Mouse (Mus musculus): ENCODE data around the gene Chd5.

Gene Chd5

GRCm38 (mm10) chr4:152296371-152296770, 42.1 kb upstream of the Chd5 start:
- peak overlapping the region; percentile 82 for H3K4me3 ChIP-seq (replicated peaks; ENCODE audit: low read length)
- TF ChIP-seq NANOG (IDR thresholded peaks at IDR 0.05; ENCODE audit: borderline replicate concordance, low read length) = no peak
- no peak for TF ChIP-seq POU5F1 (IDR thresholded peaks at IDR 0.05; ENCODE audit: borderline replicate concordance, low read length)
- TF ChIP-seq CTCF (conservative IDR thresholded peaks at IDR 0.05; ENCODE audit: low read length) = no peak
- no peaks in the 10 kb centered on the region for H3K9me3 ChIP-seq (ENCODE audit: low read length)
- H3K4me1 ChIP-seq (replicated peaks; ENCODE audit: low read depth, low read length) = peaks cover 72% of the 10 kb centered on the region
- H3K36me3 ChIP-seq (ENCODE audit: insufficient read depth, low read length) = peaks cover 27% of the 10 kb centered on the region
- 0 out of 2 replicates have a peak, but pooled peaks cover 10% of the 10 kb centered on the region for H3K27me3 ChIP-seq (ENCODE audit: insufficient read depth, low read length)

- H3K27me3 ChIP-seq (ENCODE audit: insufficient read depth, low read length) = 0 out of 2 replicates have a peak, but pooled peaks cover 6% of the 10 kb centered on the region
- peaks cover 72% of the 10 kb centered on the region for H3K4me1 ChIP-seq (replicated peaks; ENCODE audit: low read depth, low read length)
- peaks cover 35% of the 10 kb centered on the region for H3K36me3 ChIP-seq (ENCODE audit: insufficient read depth, low read length)
- H3K4me3 ChIP-seq (replicated peaks; ENCODE audit: low read length) = peak within 1 kb of the TSS; percentile 95
- no peaks in the 10 kb centered on the region for H3K9me3 ChIP-seq (ENCODE audit: low read length)
- no peak for TF ChIP-seq CTCF (conservative IDR thresholded peaks at IDR 0.05; ENCODE audit: low read length)
- no peak for TF ChIP-seq POU5F1 (IDR thresholded peaks at IDR 0.05; ENCODE audit: borderline replicate concordance, low read length)
- no peak for TF ChIP-seq NANOG (IDR thresholded peaks at IDR 0.05; ENCODE audit: borderline replicate concordance, low read length)
These were observed 41.3 kb upstream of the Chd5 start, which contains the start of gene Icmt for GRCm38 (mm10) chr4:152296874-152297861. TSS of gene Icmt (plus strand) at chr4:152297227.

- Histone ChIP-seq H3K4me3 (replicated peaks; ENCODE audit: low read length) (peak overlapping the region; percentile 95; the same call in 1 of the 2 replicates), H3K4me1 (replicated peaks; ENCODE audit: low read depth, low read length) (peaks cover 64% of the 10 kb centered on the region), H3K9me3 (ENCODE audit: low read length) (no peaks in the 10 kb centered on the region), H3K27me3 (ENCODE audit: insufficient read depth, low read length) (no peaks in the 10 kb centered on the region), H3K36me3 (ENCODE audit: insufficient read depth, low read length) (peaks cover 51% of the 10 kb centered on the region)
- TF ChIP-seq POU5F1 (IDR thresholded peaks at IDR 0.05; ENCODE audit: borderline replicate concordance, low read length) (no peak), CTCF (conservative IDR thresholded peaks at IDR 0.05; ENCODE audit: low read length) (no peak), NANOG (IDR thresholded peaks at IDR 0.05; ENCODE audit: borderline replicate concordance, low read length) (no peak)
These were observed 39.6 kb upstream of the Chd5 start for GRCm38 (mm10) chr4:152298836-152299235.

- no peak for TF ChIP-seq POU5F1 (IDR thresholded peaks at IDR 0.05; ENCODE audit: borderline replicate concordance, low read length)
- no peak for TF ChIP-seq NANOG (IDR thresholded peaks at IDR 0.05; ENCODE audit: borderline replicate concordance, low read length)
- no peak for TF ChIP-seq CTCF (conservative IDR thresholded peaks at IDR 0.05; ENCODE audit: low read length)
- Histone ChIP-seq H3K4me1 (replicated peaks; ENCODE audit: low read depth, low read length) (peaks cover 66% of the 10 kb centered on the region), H3K4me3 (replicated peaks; ENCODE audit: low read length) (no peak overlapping the region)
These were observed 38.1 kb upstream of the Chd5 start for GRCm38 (mm10) chr4:152300375-152300774.

GRCm38 (mm10) chr4:152302012-152302411, 36.4 kb upstream of the Chd5 start:
- Histone ChIP-seq H3K36me3 (ENCODE audit: insufficient read depth, low read length) (peaks cover 70% of the 10 kb centered on the region), H3K4me1 (replicated peaks; ENCODE audit: low read depth, low read length) (peaks cover 66% of the 10 kb centered on the region), H3K4me3 (replicated peaks; ENCODE audit: low read length) (no peak overlapping the region), H3K9me3 (ENCODE audit: low read length) (no peaks in the 10 kb centered on the region), H3K27me3 (ENCODE audit: insufficient read depth, low read length) (no peaks in the 10 kb centered on the region)
- TF ChIP-seq NANOG (IDR thresholded peaks at IDR 0.05; ENCODE audit: borderline replicate concordance, low read length) (no peak), CTCF (conservative IDR thresholded peaks at IDR 0.05; ENCODE audit: low read length) (no peak), POU5F1 (IDR thresholded peaks at IDR 0.05; ENCODE audit: borderline replicate concordance, low read length) (no peak)

More at GRCm38 (mm10) chr4:152300375-152300774, 38.1 kb upstream of the Chd5 start:
- Histone ChIP-seq H3K9me3 (ENCODE audit: low read length) (no peaks in the 10 kb centered on the region), H3K27me3 (ENCODE audit: insufficient read depth, low read length) (no peaks in the 10 kb centered on the region), H3K36me3 (ENCODE audit: insufficient read depth, low read length) (peaks cover 63% of the 10 kb centered on the region)

- Histone ChIP-seq H3K4me3 (replicated peaks; ENCODE audit: low read length) (no peak overlapping the region), H3K9me3 (ENCODE audit: low read length) (no peaks in the 10 kb centered on the region)
- TF ChIP-seq CTCF (conservative IDR thresholded peaks at IDR 0.05; ENCODE audit: low read length) = no peak
- TF ChIP-seq POU5F1 (IDR thresholded peaks at IDR 0.05; ENCODE audit: borderline replicate concordance, low read length) = no peak
These were observed 35.3 kb upstream of the Chd5 start for GRCm38 (mm10) chr4:152303172-152303571.

GRCm38 (mm10) chr4:152304685-152305084, 33.8 kb upstream of the Chd5 start:
- TF ChIP-seq NANOG (IDR thresholded peaks at IDR 0.05; ENCODE audit: borderline replicate concordance, low read length) (no peak), CTCF (conservative IDR thresholded peaks at IDR 0.05; ENCODE audit: low read length) (no peak), POU5F1 (IDR thresholded peaks at IDR 0.05; ENCODE audit: borderline replicate concordance, low read length) (no peak)
- Histone ChIP-seq H3K4me3 (replicated peaks; ENCODE audit: low read length) (no peak overlapping the region), H3K27me3 (ENCODE audit: insufficient read depth, low read length) (no peaks in the 10 kb centered on the region), H3K9me3 (ENCODE audit: low read length) (no peaks in the 10 kb centered on the region), H3K36me3 (ENCODE audit: insufficient read depth, low read length) (peaks cover 70% of the 10 kb centered on the region), H3K4me1 (replicated peaks; ENCODE audit: low read depth, low read length) (peaks cover 54% of the 10 kb centered on the region)

More at GRCm38 (mm10) chr4:152303172-152303571, 35.3 kb upstream of the Chd5 start:
- Histone ChIP-seq H3K27me3 (ENCODE audit: insufficient read depth, low read length) (no peaks in the 10 kb centered on the region), H3K4me1 (replicated peaks; ENCODE audit: low read depth, low read length) (peaks cover 67% of the 10 kb centered on the region), H3K36me3 (ENCODE audit: insufficient read depth, low read length) (peaks cover 77% of the 10 kb centered on the region)

- H3K4me3 ChIP-seq (replicated peaks; ENCODE audit: low read length) = no peak overlapping the region
- no peak for TF ChIP-seq POU5F1 (IDR thresholded peaks at IDR 0.05; ENCODE audit: borderline replicate concordance, low read length)
- TF ChIP-seq CTCF (conservative IDR thresholded peaks at IDR 0.05; ENCODE audit: low read length) = no peak
- no peak for TF ChIP-seq NANOG (IDR thresholded peaks at IDR 0.05; ENCODE audit: borderline replicate concordance, low read length)
These were observed 32.5 kb upstream of the Chd5 start for GRCm38 (mm10) chr4:152305991-152306390.

More at GRCm38 (mm10) chr4:152305991-152306390, 32.5 kb upstream of the Chd5 start:
- Histone ChIP-seq H3K36me3 (ENCODE audit: insufficient read depth, low read length) (peaks cover 62% of the 10 kb centered on the region), H3K4me1 (replicated peaks; ENCODE audit: low read depth, low read length) (peaks cover 52% of the 10 kb centered on the region), H3K9me3 (ENCODE audit: low read length) (no peaks in the 10 kb centered on the region), H3K27me3 (ENCODE audit: insufficient read depth, low read length) (no peaks in the 10 kb centered on the region)

Measured in E14TG2a.4 (cell line).